Mouse (Mus musculus) bone marrow macrophage, adult 2 months (primary cell): ENCODE data around the gene Antxr2. TPM values are rescaled to one million over a fixed set of nuclear protein-coding genes. Genes with fewer than 3 reads are reported as not detected.
A peak's percentile ranks its signal among the peaks of the same experiment; 100 is the strongest.

Experiments
- H3K27ac ChIP-seq: 2 replicates; pipeline ENCODE4 v1.5.1; 2012; ENCODE audit warnings: low read depth, low read length; ENCODE audit not compliant: insufficient read depth
- H3K4me1 ChIP-seq: 2 replicates; pipeline ENCODE4 v1.6.1; 2012; ENCODE audit warnings: low read length; ENCODE audit not compliant: control insufficient read depth, insufficient read depth
- H3K4me3 ChIP-seq: 2 replicates; pipeline ENCODE4 v1.5.1; 2012; ENCODE audit warnings: mild to moderate bottlenecking, low read length, moderate library complexity; ENCODE audit not compliant: insufficient read depth
- CTCF ChIP-seq: IDR thresholded peaks from 2 replicates; pipeline ENCODE4 v1.5.1; 2012; ENCODE audit warnings: low read depth, mild to moderate bottlenecking, low read length, moderate library complexity
- POLR2A ChIP-seq: IDR thresholded peaks from 2 replicates; pipeline ENCODE4 v1.6.1; 2012; ENCODE audit warnings: mild to moderate bottlenecking, low read depth, low read length, borderline replicate concordance
- polyA plus RNA-seq: library from polyadenylated mRNA; stranded (reverse); fragments of >200 nt; gene quantifications from 2 replicates; pipeline ENCODE4 v1.2.4, GENCODE M21; 2012; ENCODE audit not compliant: missing spikeins, insufficient read depth, insufficient read length

Gene Antxr2
- polyA plus RNA-seq, 1 experiment = 42.0 TPM

- Histone ChIP-seq H3K4me1 (peaks cover 19% of the 10 kb centered on the region), H3K4me3 (no peak overlapping the region), H3K27ac (no peak overlapping the region)
- TF ChIP-seq POLR2A (no peak), CTCF (no peak)
Measured at GRCm38 (mm10) chr5:97966101-97966500, 64.7 kb downstream of the Antxr2 start.

GRCm38 (mm10) chr5:97964444-97964843, 66.4 kb downstream of the Antxr2 start:
- no peak for TF ChIP-seq POLR2A
- no peak for TF ChIP-seq CTCF
- no peak overlapping the region for H3K27ac ChIP-seq
- H3K4me3 ChIP-seq = no peak overlapping the region
- H3K4me1 ChIP-seq = peaks cover 26% of the 10 kb centered on the region

- no peak overlapping the region for H3K27ac ChIP-seq
- TF ChIP-seq POLR2A (no peak), CTCF (no peak)
- no peak overlapping the region for H3K4me3 ChIP-seq
- peaks cover 34% of the 10 kb centered on the region for H3K4me1 ChIP-seq
Measured at GRCm38 (mm10) chr5:97962512-97962911, 68.3 kb downstream of the Antxr2 start.

- peaks cover 29% of the 10 kb centered on the region for H3K4me1 ChIP-seq
- TF ChIP-seq CTCF (no peak), POLR2A (no peak)
- H3K27ac ChIP-seq = no peak overlapping the region
- H3K4me3 ChIP-seq = no peak overlapping the region
Measured at GRCm38 (mm10) chr5:97961786-97962185, 69.1 kb downstream of the Antxr2 start.

GRCm38 (mm10) chr5:97959651-97960050, 71.2 kb downstream of the Antxr2 start:
- Histone ChIP-seq H3K4me3 (no peak overlapping the region), H3K4me1 (peaks cover 25% of the 10 kb centered on the region), H3K27ac (peak overlapping the region; percentile 40)
- TF ChIP-seq CTCF = no peak
- TF ChIP-seq POLR2A = no peak

GRCm38 (mm10) chr5:97959010-97959409, 71.8 kb downstream of the Antxr2 start:
- Histone ChIP-seq H3K27ac (peak overlapping the region; percentile 25; the same call in 1 of the 2 replicates), H3K4me3 (no peak overlapping the region), H3K4me1 (peaks cover 25% of the 10 kb centered on the region)
- TF ChIP-seq CTCF = no peak
- no peak for TF ChIP-seq POLR2A

- TF ChIP-seq POLR2A (no peak), CTCF (no peak)
- H3K4me3 ChIP-seq = no peak overlapping the region
- peaks cover 24% of the 10 kb centered on the region for H3K4me1 ChIP-seq
- H3K27ac ChIP-seq = no peak overlapping the region
Measured at GRCm38 (mm10) chr5:97957501-97957900, 73.3 kb downstream of the Antxr2 start.

- H3K4me1 ChIP-seq = peaks cover 8% of the 10 kb centered on the region
- no peak overlapping the region for H3K27ac ChIP-seq
- H3K4me3 ChIP-seq = no peak overlapping the region
- TF ChIP-seq POLR2A (no peak), CTCF (no peak)
Measured at GRCm38 (mm10) chr5:97954193-97954772, 76.6 kb downstream of the Antxr2 start.

- peaks cover 3% of the 10 kb centered on the region; the same call in 1 of the 2 replicates for H3K4me1 ChIP-seq
- TF ChIP-seq POLR2A (no peak), CTCF (no peak)
- H3K4me3 ChIP-seq = no peak overlapping the region
- H3K27ac ChIP-seq = no peak overlapping the region
Measured at GRCm38 (mm10) chr5:97953241-97953920, 77.5 kb downstream of the Antxr2 start.

- no peak overlapping the region for H3K4me3 ChIP-seq
- no peak for TF ChIP-seq POLR2A
- TF ChIP-seq CTCF = no peak
- peaks cover 4% of the 10 kb centered on the region for H3K4me1 ChIP-seq
- H3K27ac ChIP-seq = no peak overlapping the region
Measured at GRCm38 (mm10) chr5:97947261-97947660, 83.6 kb downstream of the Antxr2 start.
